ENCODE assay signal across 9 mouse cellular contexts in genomic region chr10:111099812-111100464, GRCm38 (mm10).
DNase-seq lines count a peak whose midpoint lies in the region; ATAC-seq and TF ChIP-seq lines count a peak whose summit lies in the region.
"Had no signal": no experiment of that assay in that cellular context is flagged by ENCODE, and none has a peak within 500 bp of the region (broad histone marks: within the 10 kb centered on the region; RNA-seq: fewer than 3 reads in every experiment).

No protein-coding gene starts in this region.

- H3K9me3 ChIP-seq in limb, embryonic 14.5 days (ENCODE audit: control insufficient read depth, low read length), result no peaks in the 10 kb centered on the region
- no peaks in the 10 kb centered on the region for H3K9me3 ChIP-seq in neural tube, embryonic 11.5 days (ENCODE audit: control insufficient read depth, low read length)
- H3K9me3 ChIP-seq in stomach, postnatal 0 days (ENCODE audit: control insufficient read depth, low read length), result no peaks in the 10 kb centered on the region
- H3K9me3 ChIP-seq: embryonic facial prominence, embryonic 12.5 days had no signal

- no peaks in the 10 kb centered on the region for H3K4me1 ChIP-seq in kidney, adult 2 months (ENCODE audit: control insufficient read depth, insufficient read depth, low read length)
- no peaks in the 10 kb centered on the region for H3K4me1 ChIP-seq in limb, embryonic 14.5 days (ENCODE audit: control insufficient read depth, insufficient read depth, low read length)
- no peaks in the 10 kb centered on the region; the same call in 1 of the 2 replicates for H3K4me1 ChIP-seq in neural tube, embryonic 11.5 days (ENCODE audit: control insufficient read depth, insufficient read depth, low read length)
- no peaks in the 10 kb centered on the region for H3K4me1 ChIP-seq in stomach, postnatal 0 days (replicated peaks; ENCODE audit: control insufficient read depth, insufficient read depth)
- H3K4me1 ChIP-seq: embryonic facial prominence, embryonic 12.5 days had no signal

- ATAC-seq in limb, embryonic 14.5 days (ENCODE audit: low FRiP score, low read depth), result peak; percentile 31; the same call in 1 of the 2 replicates
- peak; percentile 56; the same call in 1 of the 2 replicates for ATAC-seq in neural tube, embryonic 11.5 days (ENCODE audit: insufficient read depth, low FRiP score, low TSS enrichment)
- ATAC-seq in stomach, postnatal 0 days (ENCODE audit: low FRiP score, low TSS enrichment), result no peak

- peak; percentile 86 for TF ChIP-seq CTCF in kidney, adult 2 months (conservative IDR thresholded peaks at IDR 0.05; ENCODE audit: insufficient read depth, insufficient read length, low read depth, low read length)
- TF ChIP-seq CTCF in stomach, postnatal 0 days (IDR thresholded peaks at IDR 0.05; ENCODE audit: low read depth), result peak; percentile 91

- H3K27ac ChIP-seq in kidney, adult 2 months (ENCODE audit: insufficient read depth, low read depth, low read length), result 0 out of 2 replicates have a peak overlapping the region, but pooled peaks have one; percentile 14
- H3K27ac ChIP-seq in limb, embryonic 14.5 days (replicated peaks; ENCODE audit: low read depth, low read length), result no peak overlapping the region
- no peak overlapping the region for H3K27ac ChIP-seq in neural tube, embryonic 11.5 days (ENCODE audit: low read depth, low read length)
- H3K27ac ChIP-seq in stomach, postnatal 0 days (replicated peaks), result no peak overlapping the region
- H3K27ac ChIP-seq: embryonic facial prominence, embryonic 12.5 days had no signal

- H3K27me3 ChIP-seq in kidney, adult 2 months (replicated peaks; ENCODE audit: control insufficient read depth, insufficient read depth, low read length), result no peaks in the 10 kb centered on the region
- H3K27me3 ChIP-seq in limb, embryonic 14.5 days (ENCODE audit: control insufficient read depth, insufficient read depth, low read length), result no peaks in the 10 kb centered on the region
- no peaks in the 10 kb centered on the region for H3K27me3 ChIP-seq in neural tube, embryonic 11.5 days (ENCODE audit: control insufficient read depth, insufficient read depth, low read length)
- H3K27me3 ChIP-seq in stomach, postnatal 0 days (ENCODE audit: control insufficient read depth, insufficient read depth, low read length), result no peaks in the 10 kb centered on the region
- H3K27me3 ChIP-seq: embryonic facial prominence, embryonic 12.5 days had no signal

- peak; percentile 87 for DNase-seq in 416B (ENCODE audit: low read depth)
- peak; percentile 72 for DNase-seq in adrenal gland, adult 2 months
- DNase-seq in embryo, embryonic 10.5 days (ENCODE audit: low spot score), result peak; percentile 84
- DNase-seq in gastrocnemius, postnatal 4 days (ENCODE audit: low spot score in 2 of 2), result peak; percentile 35 to 60
- peak; percentile 81 for DNase-seq in kidney, adult 2 months
- DNase-seq in limb, embryonic 14.5 days (ENCODE audit: low spot score), result peak; percentile 83
- DNase-seq in neural tube, embryonic 11.5 days (ENCODE audit: low spot score), result peak; percentile 75
- peak; percentile 71 for DNase-seq in stomach, postnatal 0 days (ENCODE audit: low spot score)

- H3K4me3 ChIP-seq in kidney, adult 2 months (ENCODE audit: insufficient read depth, low read depth, low read length), result no peak overlapping the region
- no peak overlapping the region for H3K4me3 ChIP-seq in limb, embryonic 14.5 days (replicated peaks; ENCODE audit: low read length)
- no peak overlapping the region for H3K4me3 ChIP-seq in neural tube, embryonic 11.5 days (ENCODE audit: low read depth, low read length)
- H3K4me3 ChIP-seq in stomach, postnatal 0 days (ENCODE audit: low read depth, low read length), result no peak overlapping the region
- H3K4me3 ChIP-seq: embryonic facial prominence, embryonic 12.5 days had no signal

- H3K9ac ChIP-seq in limb, embryonic 14.5 days (ENCODE audit: low read depth, low read length, severe bottlenecking), result no peak overlapping the region
- H3K9ac ChIP-seq in neural tube, embryonic 11.5 days (ENCODE audit: low read length), result no peak overlapping the region
- H3K9ac ChIP-seq in stomach, postnatal 0 days (ENCODE audit: low read length), result no peak overlapping the region
- H3K9ac ChIP-seq: embryonic facial prominence, embryonic 12.5 days had no signal

- 36% methylated on average over 7 of the region's 7 CpGs for WGBS in kidney, adult 2 months
- 44% methylated on average over 7 of the region's 7 CpGs for WGBS in limb, embryonic 14.5 days
- WGBS in neural tube, embryonic 11.5 days, result 52% methylated on average over 7 of the region's 7 CpGs
- WGBS in stomach, postnatal 0 days, result 32% methylated on average over 7 of the region's 7 CpGs

- H3K4me2 ChIP-seq in limb, embryonic 14.5 days (replicated peaks; ENCODE audit: low read depth, low read length, severe bottlenecking), result no peak overlapping the region
- H3K4me2 ChIP-seq in neural tube, embryonic 11.5 days (ENCODE audit: low read depth), result no peak overlapping the region
- no peak overlapping the region for H3K4me2 ChIP-seq in stomach, postnatal 0 days (replicated peaks; ENCODE audit: low read depth)
- H3K4me2 ChIP-seq: embryonic facial prominence, embryonic 12.5 days had no signal

- TF ChIP-seq POLR2A in kidney, adult 2 months (IDR thresholded peaks at IDR 0.05; ENCODE audit: low read depth, low read length), result no peak
- no peak for TF ChIP-seq POLR2A in limb, embryonic 14.5 days (IDR thresholded peaks at IDR 0.05; ENCODE audit: borderline replicate concordance, extremely low read depth, insufficient read depth, insufficient read length)

- H3K36me3 ChIP-seq in kidney, adult 2 months (ENCODE audit: control insufficient read depth, insufficient read depth, low read length), result no peaks in the 10 kb centered on the region
- H3K36me3 ChIP-seq in limb, embryonic 14.5 days (ENCODE audit: control insufficient read depth, insufficient read depth, low read length), result no peaks in the 10 kb centered on the region
- H3K36me3 ChIP-seq in neural tube, embryonic 11.5 days (ENCODE audit: control insufficient read depth, insufficient read depth, low read length), result no peaks in the 10 kb centered on the region
- H3K36me3 ChIP-seq in stomach, postnatal 0 days (ENCODE audit: control insufficient read depth, insufficient read depth, low read length), result no peaks in the 10 kb centered on the region
- H3K36me3 ChIP-seq: embryonic facial prominence, embryonic 12.5 days had no signal

- TF ChIP-seq EP300 in stomach, postnatal 0 days (optimal IDR thresholded peaks at IDR 0.05), result no peak
